Mouse (Mus musculus): Measurements from ENCODE around the gene Zcchc2. TPM values are rescaled to one million over a fixed set of nuclear protein-coding genes. Genes with fewer than 3 reads are reported as not detected.

The Zcchc2 gene
- total and polyA plus RNA-seq, 3 experiments = 10.3 to 25.0 (median 19.1) TPM

DNA sequence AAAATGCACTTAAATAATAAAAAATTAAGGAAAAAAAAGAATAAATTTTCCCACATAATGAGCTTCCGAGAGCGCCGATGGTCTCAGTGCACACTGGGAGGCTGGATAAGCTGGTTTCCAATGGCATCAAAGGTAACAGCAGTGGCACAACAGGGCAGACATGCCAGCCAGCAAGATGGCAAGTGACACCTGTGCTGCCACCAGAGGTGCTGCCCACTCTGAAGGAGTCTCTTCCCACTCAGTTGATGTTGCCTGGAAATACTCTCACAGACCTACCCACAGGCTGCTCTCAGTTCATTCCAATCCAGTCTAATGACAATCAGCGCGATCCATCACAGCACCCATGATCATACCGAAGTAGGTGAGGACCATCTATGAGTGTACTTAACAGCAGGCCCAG, 58.8 kb downstream of the Zcchc2 start:
- Histone ChIP-seq H3K27ac (ENCODE audit: control insufficient read depth, low read depth, low read length) (no peak overlapping the region), H3K4me1 (ENCODE audit: control insufficient read depth in 1 of 2, insufficient read depth in 2 of 2, low read length in 2 of 2) (no peaks in the 10 kb centered on the region), H3K79me2 (ENCODE audit: control insufficient read depth, insufficient read depth, low read length, poor library complexity) (no peaks in the 10 kb centered on the region), H3K9ac (ENCODE audit: control insufficient read depth, low read depth, low read length, poor library complexity, severe bottlenecking) (no peak overlapping the region), H3K36me3 (ENCODE audit: control insufficient read depth in 1 of 2, insufficient read depth in 2 of 2, low read length in 2 of 2) (no peaks in the 10 kb centered on the region), H3K27me3 (ENCODE audit: control insufficient read depth in 1 of 2, insufficient read depth in 2 of 2, low read length in 2 of 2) (no peaks in the 10 kb centered on the region), H3K9me3 (replicated peaks; ENCODE audit: insufficient read depth, low read length) (no peaks in the 10 kb centered on the region), H3K4me3 (ENCODE audit: control insufficient read depth in 1 of 2, insufficient read depth in 1 of 2, low read depth in 2 of 2, low read length in 2 of 2) (no peak overlapping the region)
- TF ChIP-seq UBTF (IDR thresholded peaks at IDR 0.05; ENCODE audit: borderline replicate concordance, insufficient read depth, low read depth, low read length) = no peak
- no peak for TF ChIP-seq CTCF (IDR thresholded peaks at IDR 0.05 in 2 of 3, conservative IDR thresholded peaks at IDR 0.05 in 1 of 3; ENCODE audit: control insufficient read depth in 1 of 3, insufficient read depth in 1 of 3, low read depth in 2 of 3, low read length in 3 of 3, poor library complexity in 1 of 3, severe bottlenecking in 1 of 3)
- TF ChIP-seq JUND (IDR thresholded peaks at IDR 0.05; ENCODE audit: low read depth, low read length) = no peak
- TF ChIP-seq NELFE (IDR thresholded peaks at IDR 0.05; ENCODE audit: low read depth, low read length) = no peak
- TF ChIP-seq POLR2A (IDR thresholded peaks at IDR 0.05; ENCODE audit: control insufficient read depth in 1 of 2, insufficient read depth in 1 of 2, low read depth in 1 of 2, low read length in 2 of 2, poor library complexity in 1 of 2) = no peak
- TF ChIP-seq SMC3 (IDR thresholded peaks at IDR 0.05; ENCODE audit: low read depth, low read length) = no peak
- no peak for TF ChIP-seq MYB (IDR thresholded peaks at IDR 0.05; ENCODE audit: low read depth, low read length)
- DNase-seq (ENCODE audit: low read depth, low spot score) = no peak

- no peaks in the 10 kb centered on the region for H3K79me2 ChIP-seq (ENCODE audit: control insufficient read depth, insufficient read depth, low read length, poor library complexity)
- H3K9ac ChIP-seq (ENCODE audit: control insufficient read depth, low read depth, low read length, poor library complexity, severe bottlenecking) = no peak overlapping the region
- TF ChIP-seq NRF1 (IDR thresholded peaks at IDR 0.05; ENCODE audit: insufficient read depth, low read depth, low read length, poor library complexity, severe bottlenecking) = no peak
- no peak for TF ChIP-seq MAZ (IDR thresholded peaks at IDR 0.05; ENCODE audit: low read depth, low read length)
- no peak for TF ChIP-seq POLR2AphosphoS2 (IDR thresholded peaks at IDR 0.05; ENCODE audit: low read length)
- TF ChIP-seq MEF2A (IDR thresholded peaks at IDR 0.05; ENCODE audit: extremely low read depth, insufficient replicate concordance, low read depth, low read length, poor library complexity, severe bottlenecking) = no peak
- no peak for TF ChIP-seq MXI1 (IDR thresholded peaks at IDR 0.05; ENCODE audit: low read depth, low read length)
- TF ChIP-seq MAFK (IDR thresholded peaks at IDR 0.05; ENCODE audit: borderline replicate concordance, low read depth, low read length) = no peak
- no peak for TF ChIP-seq ZC3H11A (IDR thresholded peaks at IDR 0.05; ENCODE audit: low read depth, low read length)
- TF ChIP-seq USF1 (IDR thresholded peaks at IDR 0.05; ENCODE audit: low read depth, low read length) = no peak
- no peak for TF ChIP-seq JUND (IDR thresholded peaks at IDR 0.05; ENCODE audit: low read depth, low read length)
- TF ChIP-seq USF2 (IDR thresholded peaks at IDR 0.05; ENCODE audit: borderline replicate concordance in 1 of 2, insufficient read depth in 1 of 2, low read depth in 1 of 2, low read length in 2 of 2) = no peak
- TF ChIP-seq ZNF384 (IDR thresholded peaks at IDR 0.05; ENCODE audit: low read depth, low read length) = no peak
- no peak for TF ChIP-seq NELFE (IDR thresholded peaks at IDR 0.05; ENCODE audit: low read depth, low read length)
- no peak for TF ChIP-seq MYC (IDR thresholded peaks at IDR 0.05; ENCODE audit: low read depth, low read length)
- no peak for TF ChIP-seq GATA1 (IDR thresholded peaks at IDR 0.05; ENCODE audit: low read depth, low read length)
- no peak for TF ChIP-seq CHD2 (IDR thresholded peaks at IDR 0.05; ENCODE audit: low read length)
- TF ChIP-seq TBP (IDR thresholded peaks at IDR 0.05; ENCODE audit: low read depth, low read length) = no peak
- no peak for TF ChIP-seq ZKSCAN1 (IDR thresholded peaks at IDR 0.05; ENCODE audit: low read depth, low read length)
- no peak for TF ChIP-seq ELF1 (IDR thresholded peaks at IDR 0.05; ENCODE audit: low read depth, low read length)
- no peak for TF ChIP-seq KAT2A (conservative IDR thresholded peaks at IDR 0.05; ENCODE audit: low read depth, low read length)
- no peak for TF ChIP-seq RAD21 (IDR thresholded peaks at IDR 0.05; ENCODE audit: low read depth, low read length)
- H3K27me3 ChIP-seq (ENCODE audit: control insufficient read depth in 1 of 2, insufficient read depth in 2 of 2, low read length in 2 of 2) = no peaks in the 10 kb centered on the region
- no peaks in the 10 kb centered on the region; a peak in 1 of 4 replicates for H3K36me3 ChIP-seq (ENCODE audit: control insufficient read depth in 1 of 2, insufficient read depth in 2 of 2, low read length in 2 of 2)
- DNase-seq (ENCODE audit: low read depth, low spot score) = no peak
- H3K9me3 ChIP-seq (replicated peaks; ENCODE audit: insufficient read depth, low read length) = no peaks in the 10 kb centered on the region
- H3K27ac ChIP-seq (ENCODE audit: control insufficient read depth, low read depth, low read length) = no peak overlapping the region
- no peak overlapping the region for H3K4me3 ChIP-seq (ENCODE audit: control insufficient read depth in 1 of 2, insufficient read depth in 1 of 2, low read depth in 2 of 2, low read length in 2 of 2)
- peaks cover 0 to 6% of the 10 kb centered on the region in 2 experiments; a peak in 1 of 4 replicates for H3K4me1 ChIP-seq (ENCODE audit: control insufficient read depth in 1 of 2, insufficient read depth in 2 of 2, low read length in 2 of 2)
Observed at GRCm38 (mm10) chr1:106054978-106055377, 64.8 kb downstream of the Zcchc2 start.

Data from MEL (cell line).